Mouse (Mus musculus): ENCODE results near the gene Best1. TPM values are rescaled to one million over a fixed set of nuclear protein-coding genes. Genes with fewer than 3 reads are reported as not detected.

Gene Best1
- polyA plus RNA-seq, 1 experiment from 2014 or later: 2.3 TPM

DNA sequence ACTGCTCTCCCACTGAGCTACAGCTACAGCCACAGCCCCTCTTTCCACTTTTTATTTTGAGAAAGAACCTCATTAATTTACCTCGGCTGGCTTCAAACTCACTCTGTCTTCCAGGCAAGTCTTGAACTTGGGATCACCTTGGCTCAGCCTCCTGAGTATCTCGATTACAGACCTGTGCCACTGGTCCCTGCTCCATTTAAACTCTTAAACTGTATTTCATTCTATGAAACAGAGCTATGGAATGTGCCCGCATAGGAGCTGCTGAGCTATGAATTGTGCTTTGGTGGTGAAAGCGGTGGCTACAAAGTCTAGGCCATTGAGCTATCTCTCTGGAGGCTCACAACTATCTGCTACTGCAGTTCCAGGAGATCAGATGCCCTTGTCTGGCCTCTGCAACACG lies 43.5 kb downstream of the Best1 start:
- Histone ChIP-seq H3K4me2 (replicated peaks) (no peak overlapping the region), H3K27me3 (ENCODE audit: control insufficient read depth, insufficient read depth, low read length) (no peaks in the 10 kb centered on the region), H3K9me3 (ENCODE audit: control insufficient read depth, low read length) (no peaks in the 10 kb centered on the region), H3K9ac (no peak overlapping the region), H3K4me3 (replicated peaks; ENCODE audit: low read length) (no peak overlapping the region), H3K4me1 (replicated peaks; ENCODE audit: control insufficient read depth, insufficient read depth, low read length) (no peaks in the 10 kb centered on the region), H3K36me3 (replicated peaks; ENCODE audit: control insufficient read depth, insufficient read depth) (no peaks in the 10 kb centered on the region), H3K27ac (no peak overlapping the region)
- DNase-seq (ENCODE audit: low spot score) (no peak), ATAC-seq (ENCODE audit: low FRiP score) (no peak)
- 87% methylated on average over 5 of the region's 5 CpGs for WGBS

DNA sequence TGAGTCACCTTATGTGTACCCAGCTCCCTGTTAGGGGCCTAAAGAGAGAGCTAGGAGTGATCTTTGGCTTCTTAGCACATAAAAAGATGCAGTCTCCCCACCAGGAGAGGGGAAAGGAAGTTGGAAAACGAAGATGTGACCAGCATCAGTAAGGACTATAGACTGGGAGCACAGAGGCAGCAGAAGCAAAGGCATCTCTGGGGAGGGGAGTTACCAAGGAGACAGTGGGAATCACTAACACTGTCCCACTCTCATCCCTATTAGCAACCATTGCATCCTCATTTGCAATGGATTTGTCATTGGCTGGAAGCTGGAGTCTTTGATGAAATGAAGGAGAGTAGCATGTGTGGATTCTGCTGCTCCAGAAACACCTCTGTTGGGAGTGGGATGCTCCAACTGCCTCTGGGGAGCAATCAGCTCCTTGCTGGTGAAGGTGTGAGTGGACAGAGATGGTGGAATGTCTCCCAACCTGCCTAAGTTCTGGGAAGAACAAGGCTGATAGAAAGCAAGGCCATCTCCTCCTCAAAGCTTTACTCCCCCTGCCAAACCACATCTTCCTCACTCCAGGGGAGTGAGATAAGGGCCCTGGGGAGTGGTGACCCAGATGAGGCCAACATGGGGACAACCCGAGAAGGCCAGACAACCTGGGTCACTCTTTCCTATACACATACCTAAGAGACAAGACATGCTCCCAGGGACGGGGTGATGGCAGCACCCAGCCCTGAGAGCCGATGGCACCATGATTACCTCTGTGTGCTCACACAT lies 44.6 kb downstream of the Best1 start:
- Histone ChIP-seq H3K9ac (no peak overlapping the region), H3K36me3 (replicated peaks; ENCODE audit: control insufficient read depth, insufficient read depth) (no peaks in the 10 kb centered on the region), H3K9me3 (ENCODE audit: control insufficient read depth, low read length) (no peaks in the 10 kb centered on the region), H3K4me2 (replicated peaks) (no peak overlapping the region), H3K27me3 (ENCODE audit: control insufficient read depth, insufficient read depth, low read length) (no peaks in the 10 kb centered on the region), H3K4me3 (replicated peaks; ENCODE audit: low read length) (no peak overlapping the region), H3K4me1 (replicated peaks; ENCODE audit: control insufficient read depth, insufficient read depth, low read length) (no peaks in the 10 kb centered on the region), H3K27ac (no peak overlapping the region)
- no peak for ATAC-seq (ENCODE audit: low FRiP score)
- DNase-seq (ENCODE audit: low spot score): no peak
- WGBS: 74% methylated on average over 4 of the region's 4 CpGs

DNA sequence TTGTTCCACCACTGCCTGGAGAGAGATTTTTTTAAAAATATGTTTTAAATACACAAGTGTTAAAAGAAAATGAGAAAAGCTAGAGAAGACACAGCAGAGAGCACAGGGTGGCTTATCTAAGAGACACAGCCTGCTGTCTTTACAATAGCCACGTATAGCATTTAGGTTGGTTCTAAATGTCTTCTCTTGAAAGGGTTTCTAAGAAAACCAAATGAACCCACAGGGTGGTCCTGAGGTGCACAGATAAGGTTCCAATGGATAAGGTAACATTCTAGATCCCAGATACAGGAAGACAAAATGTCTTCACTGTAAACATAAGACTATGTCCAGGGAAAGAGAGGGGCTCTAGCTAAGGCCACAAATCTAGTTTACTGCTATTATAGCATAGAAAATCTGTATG lies 46.0 kb downstream of the Best1 start:
- no peaks in the 10 kb centered on the region for H3K36me3 ChIP-seq (replicated peaks; ENCODE audit: control insufficient read depth, insufficient read depth)
- WGBS: 85% methylated on average over 1 of the region's 1 CpGs
- H3K9me3 ChIP-seq (ENCODE audit: control insufficient read depth, low read length): no peaks in the 10 kb centered on the region
- no peak overlapping the region for H3K4me2 ChIP-seq (replicated peaks)
- no peak for ATAC-seq (ENCODE audit: low FRiP score)
- DNase-seq (ENCODE audit: low spot score): no peak
- H3K27me3 ChIP-seq (ENCODE audit: control insufficient read depth, insufficient read depth, low read length): no peaks in the 10 kb centered on the region
- no peak overlapping the region for H3K9ac ChIP-seq
- no peaks in the 10 kb centered on the region for H3K4me1 ChIP-seq (replicated peaks; ENCODE audit: control insufficient read depth, insufficient read depth, low read length)
- H3K4me3 ChIP-seq (replicated peaks; ENCODE audit: low read length): no peak overlapping the region
- H3K27ac ChIP-seq: no peak overlapping the region

DNA sequence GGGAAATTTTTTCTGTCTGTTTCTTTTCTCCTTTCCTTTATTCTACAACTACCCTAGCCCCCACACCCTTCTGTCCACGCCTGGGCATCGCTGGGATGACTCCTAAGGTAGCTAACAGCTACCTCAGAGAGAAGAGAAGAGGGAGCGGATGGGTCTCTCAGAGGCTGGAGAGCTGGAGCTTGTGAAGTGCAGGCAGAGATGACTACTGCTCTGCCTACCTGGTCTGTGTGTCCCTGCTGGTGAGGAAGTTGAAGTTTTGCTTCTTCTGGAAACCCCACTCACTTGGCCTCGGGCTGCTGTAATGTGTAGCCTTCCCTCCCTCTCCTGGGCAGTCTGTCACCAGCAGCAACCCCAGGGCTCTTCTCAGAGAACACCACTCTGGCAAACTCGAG lies 46.6 kb downstream of the Best1 start:
- H3K27me3 ChIP-seq (ENCODE audit: control insufficient read depth, insufficient read depth, low read length): no peaks in the 10 kb centered on the region
- H3K4me3 ChIP-seq (replicated peaks; ENCODE audit: low read length): no peak overlapping the region
- no peak overlapping the region for H3K4me2 ChIP-seq (replicated peaks)
- WGBS: 44% methylated on average over 5 of the region's 5 CpGs
- H3K36me3 ChIP-seq (replicated peaks; ENCODE audit: control insufficient read depth, insufficient read depth): no peaks in the 10 kb centered on the region
- no peak overlapping the region for H3K9ac ChIP-seq
- ATAC-seq (ENCODE audit: low FRiP score) (no peak), DNase-seq (ENCODE audit: low spot score) (no peak)
- H3K9me3 ChIP-seq (ENCODE audit: control insufficient read depth, low read length): no peaks in the 10 kb centered on the region
- H3K27ac ChIP-seq: peak overlapping the region; percentile 39; the same call in 1 of the 2 replicates
- no peaks in the 10 kb centered on the region for H3K4me1 ChIP-seq (replicated peaks; ENCODE audit: control insufficient read depth, insufficient read depth, low read length)

DNA sequence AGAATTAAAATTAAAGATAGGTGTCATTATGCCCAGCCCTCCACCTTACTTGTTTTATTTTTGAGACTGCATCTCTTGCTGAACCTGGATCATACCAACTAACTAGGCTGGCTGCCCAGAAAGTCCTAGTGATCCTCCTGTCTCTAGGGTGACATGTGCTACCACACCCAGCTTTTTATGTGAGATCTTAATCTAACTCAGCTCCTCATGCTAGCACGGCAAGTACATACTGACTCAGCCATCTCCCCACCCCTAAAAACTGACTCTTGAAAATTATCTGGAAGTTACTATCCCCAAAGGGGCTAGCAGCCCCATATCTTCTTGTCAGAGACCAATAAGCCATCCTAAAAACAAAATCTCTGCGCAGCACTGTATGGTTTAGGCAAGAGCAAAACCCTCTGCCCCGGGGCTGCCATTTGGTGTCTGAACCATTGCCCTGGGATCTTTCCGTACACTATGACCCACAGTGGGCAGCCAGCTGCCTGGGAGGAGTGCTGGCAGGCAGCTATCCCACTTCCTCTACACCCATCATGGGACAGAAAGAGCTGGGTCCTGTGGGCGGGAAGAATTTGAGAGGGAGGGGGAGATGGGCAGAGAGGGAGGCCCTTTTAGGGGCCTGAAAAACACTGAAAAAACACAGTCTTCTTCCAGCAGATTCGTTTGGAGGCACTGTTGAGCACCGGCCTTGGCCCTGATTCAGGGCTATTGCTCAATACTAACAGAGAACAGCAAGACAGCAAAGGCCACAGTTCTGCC lies 47.2 kb downstream of the Best1 start:
- no peak overlapping the region for H3K9ac ChIP-seq
- H3K27me3 ChIP-seq (ENCODE audit: control insufficient read depth, insufficient read depth, low read length): no peaks in the 10 kb centered on the region
- no peaks in the 10 kb centered on the region for H3K4me1 ChIP-seq (replicated peaks; ENCODE audit: control insufficient read depth, insufficient read depth, low read length)
- no peak; the same call in 1 of the 2 replicates for ATAC-seq (ENCODE audit: low FRiP score)
- H3K27ac ChIP-seq: no peak overlapping the region
- no peaks in the 10 kb centered on the region for H3K36me3 ChIP-seq (replicated peaks; ENCODE audit: control insufficient read depth, insufficient read depth)
- H3K4me2 ChIP-seq (replicated peaks): no peak overlapping the region
- no peak overlapping the region for H3K4me3 ChIP-seq (replicated peaks; ENCODE audit: low read length)
- DNase-seq (ENCODE audit: low spot score): no peak
- WGBS: 43% methylated on average over 7 of the region's 7 CpGs
- no peaks in the 10 kb centered on the region for H3K9me3 ChIP-seq (ENCODE audit: control insufficient read depth, low read length)

DNA sequence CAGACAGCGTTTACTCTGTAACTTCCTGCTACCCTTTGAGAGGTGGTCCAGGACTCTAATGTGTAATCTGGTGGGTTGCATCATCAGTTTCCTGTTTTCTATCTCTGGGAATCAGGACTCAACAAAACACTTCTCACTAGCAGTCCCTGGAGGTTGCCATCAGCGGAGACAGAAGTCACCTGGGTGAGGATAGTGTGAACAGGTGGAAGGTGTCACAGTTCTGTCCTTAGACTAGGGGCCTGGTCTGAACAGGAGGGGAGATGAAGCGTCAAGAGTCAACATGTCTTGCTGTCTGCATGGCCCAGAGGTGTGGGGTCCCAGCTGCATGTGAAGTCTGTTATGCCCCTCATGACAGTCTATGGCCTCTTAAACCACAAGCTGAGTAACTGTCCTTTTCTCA lies 48.5 kb downstream of the Best1 start:
- DNase-seq (ENCODE audit: low spot score) (no peak), ATAC-seq (ENCODE audit: low FRiP score) (no peak)
- H3K27ac ChIP-seq: no peak overlapping the region
- H3K36me3 ChIP-seq (replicated peaks; ENCODE audit: control insufficient read depth, insufficient read depth): no peaks in the 10 kb centered on the region
- 92% methylated on average over 3 of the region's 3 CpGs for WGBS
- H3K9ac ChIP-seq: no peak overlapping the region
- H3K9me3 ChIP-seq (ENCODE audit: control insufficient read depth, low read length): no peaks in the 10 kb centered on the region
- H3K27me3 ChIP-seq (ENCODE audit: control insufficient read depth, insufficient read depth, low read length): no peaks in the 10 kb centered on the region
- no peaks in the 10 kb centered on the region for H3K4me1 ChIP-seq (replicated peaks; ENCODE audit: control insufficient read depth, insufficient read depth, low read length)
- H3K4me3 ChIP-seq (replicated peaks; ENCODE audit: low read length): no peak overlapping the region
- no peak overlapping the region for H3K4me2 ChIP-seq (replicated peaks)

DNA sequence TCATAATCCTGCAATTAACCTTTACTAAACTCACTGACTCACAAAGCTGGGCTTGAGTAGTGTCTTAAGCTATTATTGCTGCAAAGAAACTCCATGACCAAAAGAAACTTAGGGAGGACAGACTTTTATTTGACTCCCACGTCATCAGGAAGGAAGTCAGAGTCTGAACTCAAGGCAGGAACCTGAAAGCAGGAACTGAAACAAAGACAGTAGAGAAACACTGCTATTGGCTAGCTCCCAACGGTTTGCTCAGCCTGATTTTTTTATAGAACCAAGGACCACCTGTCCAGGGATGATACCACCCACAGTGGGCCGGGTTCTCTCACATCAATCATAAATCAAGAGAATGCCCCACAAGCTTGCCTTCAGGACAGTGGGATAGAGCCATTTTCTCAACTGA lies 49.0 kb downstream of the Best1 start:
- H3K27ac ChIP-seq: no peak overlapping the region
- no peak for DNase-seq (ENCODE audit: low spot score)
- no peaks in the 10 kb centered on the region for H3K36me3 ChIP-seq (replicated peaks; ENCODE audit: control insufficient read depth, insufficient read depth)
- WGBS: 73% methylated on average over 3 of the region's 3 CpGs
- H3K4me1 ChIP-seq (replicated peaks; ENCODE audit: control insufficient read depth, insufficient read depth, low read length): no peaks in the 10 kb centered on the region
- no peaks in the 10 kb centered on the region for H3K9me3 ChIP-seq (ENCODE audit: control insufficient read depth, low read length)
- no peak overlapping the region for H3K4me2 ChIP-seq (replicated peaks)
- no peak for ATAC-seq (ENCODE audit: low FRiP score)
- no peak overlapping the region for H3K9ac ChIP-seq
- H3K27me3 ChIP-seq (ENCODE audit: control insufficient read depth, insufficient read depth, low read length): no peaks in the 10 kb centered on the region
- H3K4me3 ChIP-seq (replicated peaks; ENCODE audit: low read length): no peak overlapping the region

DNA sequence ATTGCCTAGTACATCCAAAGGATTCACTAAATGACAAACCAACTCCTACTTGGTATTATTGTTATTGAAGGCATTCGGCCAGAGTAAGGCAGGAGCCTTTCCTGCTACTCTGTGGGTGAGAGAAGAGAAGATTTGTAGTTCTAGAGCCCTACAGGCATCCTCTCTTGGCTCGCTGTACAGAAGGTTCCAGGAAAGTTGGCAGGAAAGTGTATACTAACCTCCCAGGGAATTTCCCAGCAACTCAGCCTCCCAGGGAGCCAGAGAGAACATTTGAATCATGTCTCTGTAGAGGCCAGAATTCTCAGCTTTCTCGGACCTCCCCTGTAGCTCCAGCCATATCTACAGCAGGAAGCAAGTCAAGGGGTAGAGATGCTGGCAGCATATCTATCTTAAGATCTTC lies 54.4 kb downstream of the Best1 start:
- no peak overlapping the region for H3K27ac ChIP-seq
- no peak overlapping the region for H3K4me2 ChIP-seq (replicated peaks)
- no peak overlapping the region for H3K4me3 ChIP-seq (replicated peaks; ENCODE audit: low read length)
- WGBS: 76% methylated on average over 3 of the region's 3 CpGs
- ATAC-seq (ENCODE audit: low FRiP score) (no peak), DNase-seq (ENCODE audit: low spot score) (no peak)
- no peaks in the 10 kb centered on the region for H3K27me3 ChIP-seq (ENCODE audit: control insufficient read depth, insufficient read depth, low read length)
- H3K9me3 ChIP-seq (ENCODE audit: control insufficient read depth, low read length): no peaks in the 10 kb centered on the region
- no peaks in the 10 kb centered on the region for H3K36me3 ChIP-seq (replicated peaks; ENCODE audit: control insufficient read depth, insufficient read depth)
- H3K9ac ChIP-seq: no peak overlapping the region
- H3K4me1 ChIP-seq (replicated peaks; ENCODE audit: control insufficient read depth, insufficient read depth, low read length): 0 out of 2 replicates have a peak, but pooled peaks cover 3% of the 10 kb centered on the region

DNA sequence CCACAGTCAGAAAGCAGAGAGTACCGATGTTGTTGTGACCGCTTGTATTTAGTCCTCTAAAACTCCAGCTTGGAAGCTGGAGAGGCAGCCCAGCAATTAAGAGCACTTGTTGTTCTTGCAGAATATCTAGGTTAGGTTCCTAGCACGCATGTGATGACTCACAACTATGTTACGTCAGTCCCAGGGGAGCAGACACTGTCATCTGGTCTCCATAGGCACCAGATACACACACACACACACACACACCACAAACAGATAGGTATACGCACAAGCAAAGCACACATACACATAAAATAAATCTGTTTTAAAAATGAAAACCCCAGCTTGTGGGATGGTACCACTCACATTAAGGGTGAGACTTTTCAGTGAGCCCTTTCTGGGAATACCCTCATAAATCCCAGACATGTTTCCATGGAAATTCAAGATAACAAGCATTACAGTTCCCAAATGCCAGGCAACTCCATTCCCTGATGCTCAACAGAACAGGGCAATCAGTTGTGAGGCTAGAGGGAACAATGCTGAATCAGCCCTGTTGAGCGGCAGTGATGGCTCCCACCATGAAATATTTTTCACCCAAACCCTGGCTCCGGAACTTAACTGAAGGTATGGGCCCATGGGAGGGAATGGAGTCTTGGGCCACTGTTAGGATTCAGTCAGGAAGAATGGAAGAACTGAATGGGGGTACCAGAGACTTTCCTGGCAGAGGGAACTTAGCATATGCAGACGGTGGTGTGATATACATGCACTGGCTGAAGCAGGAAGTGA lies 55.5 kb downstream of the Best1 start:
- Histone ChIP-seq H3K27me3 (ENCODE audit: control insufficient read depth, insufficient read depth, low read length) (no peaks in the 10 kb centered on the region), H3K36me3 (replicated peaks; ENCODE audit: control insufficient read depth, insufficient read depth) (no peaks in the 10 kb centered on the region), H3K4me3 (replicated peaks; ENCODE audit: low read length) (no peak overlapping the region), H3K27ac (no peak overlapping the region), H3K4me2 (replicated peaks) (no peak overlapping the region), H3K9ac (no peak overlapping the region), H3K4me1 (replicated peaks; ENCODE audit: control insufficient read depth, insufficient read depth, low read length) (0 out of 2 replicates have a peak, but pooled peaks cover 3% of the 10 kb centered on the region), H3K9me3 (ENCODE audit: control insufficient read depth, low read length) (no peaks in the 10 kb centered on the region)
- ATAC-seq (ENCODE audit: low FRiP score): no peak
- 87% methylated on average over 8 of the region's 8 CpGs for WGBS
- DNase-seq (ENCODE audit: low spot score): no peak

All from hindbrain, embryonic 14.5 days (tissue).